In the genomic region with DNA sequence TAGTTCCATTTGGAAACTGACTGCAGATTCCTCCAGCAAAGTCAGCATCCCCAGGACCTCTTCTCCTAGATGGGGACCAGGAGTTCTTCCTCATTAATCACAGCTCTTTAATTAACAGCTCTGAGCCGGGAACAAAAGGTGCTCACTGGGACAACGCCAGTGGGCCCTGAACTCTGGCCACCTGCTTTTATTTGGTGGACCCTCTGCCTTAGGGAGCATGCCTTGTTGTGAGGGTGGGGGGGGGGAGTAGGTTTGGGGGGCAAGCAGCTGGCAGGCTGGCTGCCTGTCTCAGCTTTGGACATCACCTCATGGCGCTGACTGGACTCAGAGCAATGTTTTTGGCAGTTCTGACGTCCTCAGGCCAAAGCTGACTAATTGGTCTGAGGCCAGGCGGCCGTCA, we compare ENCODE assay signal across 26 mouse cellular contexts.
DNase-seq lines count a peak whose midpoint lies in the region; ATAC-seq lines count a peak whose summit lies in the region.
"Had no signal": no experiment of that assay in that cellular context is flagged by ENCODE, and none has a peak within 500 bp of the region (broad histone marks: within the 10 kb centered on the region; RNA-seq: fewer than 3 reads in every experiment).

No protein-coding gene starts in this region.

- H3K27ac ChIP-seq in hindbrain, embryonic 10.5 days = 0 out of 2 replicates have a peak overlapping the region, but pooled peaks have one; percentile 23
- H3K27ac ChIP-seq in hindbrain, embryonic 13.5 days = no peak overlapping the region
- H3K27ac ChIP-seq in neural tube, embryonic 11.5 days (ENCODE audit: low read depth, low read length) = no peak overlapping the region
- H3K27ac ChIP-seq: embryonic facial prominence, embryonic 13.5 days; limb, embryonic 13.5 days; lung, embryonic 15.5 days; midbrain, embryonic 12.5 days had no signal

- DNase-seq in embryo, embryonic 11 days = peak; percentile 4
- no peak for DNase-seq in embryo, embryonic 9.5 days (ENCODE audit: extremely low spot score)
- peak; percentile 5 for DNase-seq in hindbrain, embryonic 10.5 days (ENCODE audit: low spot score)
- DNase-seq in neural tube, embryonic 11.5 days (ENCODE audit: low spot score) = peak; percentile 17
- DNase-seq in neural tube, embryonic 10.5 days (ENCODE audit: extremely low spot score, low spot score) = no peak
- peak; percentile 32 for DNase-seq in retina, embryonic 14.5 days (ENCODE audit: low spot score)
- DNase-seq: adrenal gland, postnatal 14 days; cerebellum, adult 11-12 months; gastrocnemius, postnatal 14 days; heart, adult 18-20 months; heart, postnatal 36 days; kidney, adult 11 months; kidney, postnatal 14 days; layer of hippocampus, adult 9-11 months; right cerebral cortex, postnatal 14 days; thymus, postnatal 4 days had no signal

- H3K9ac ChIP-seq in hindbrain, embryonic 13.5 days = no peak overlapping the region
- H3K9ac ChIP-seq in neural tube, embryonic 11.5 days (ENCODE audit: low read length) = no peak overlapping the region
- H3K9ac ChIP-seq: embryonic facial prominence, embryonic 13.5 days; limb, embryonic 13.5 days; lung, embryonic 15.5 days; midbrain, embryonic 12.5 days had no signal

- no peak for ATAC-seq in hindbrain, embryonic 13.5 days (ENCODE audit: low FRiP score)
- no peak for ATAC-seq in neural tube, embryonic 11.5 days (ENCODE audit: insufficient read depth, low FRiP score, low TSS enrichment)
- ATAC-seq in megakaryocyte-erythroid progenitor cell, adult 5-6 weeks (replicated peaks; ENCODE audit: low FRiP score, low TSS enrichment, poor library complexity, severe bottlenecking) = no peak
- ATAC-seq: inflammation-experienced regulatory T-cells, adult 6 months; Patski had no signal

- H3K27me3 ChIP-seq in hindbrain, embryonic 10.5 days (ENCODE audit: insufficient read depth, poor library complexity, severe bottlenecking) = no peaks in the 10 kb centered on the region
- no peaks in the 10 kb centered on the region for H3K27me3 ChIP-seq in hindbrain, embryonic 13.5 days
- no peaks in the 10 kb centered on the region for H3K27me3 ChIP-seq in neural tube, embryonic 11.5 days (ENCODE audit: control insufficient read depth, insufficient read depth, low read length)
- H3K27me3 ChIP-seq: embryonic facial prominence, embryonic 13.5 days; limb, embryonic 13.5 days; lung, embryonic 15.5 days; midbrain, embryonic 12.5 days; Patski had no signal

- H3K4me1 ChIP-seq in hindbrain, embryonic 10.5 days (replicated peaks) = peaks cover 16% of the 10 kb centered on the region
- peaks cover 10% of the 10 kb centered on the region; the same call in 1 of the 2 replicates for H3K4me1 ChIP-seq in hindbrain, embryonic 13.5 days (replicated peaks)
- H3K4me1 ChIP-seq in neural tube, embryonic 11.5 days (ENCODE audit: control insufficient read depth, insufficient read depth, low read length) = no peaks in the 10 kb centered on the region
- H3K4me1 ChIP-seq: embryonic facial prominence, embryonic 13.5 days; limb, embryonic 13.5 days; lung, embryonic 15.5 days had no signal

- no peaks in the 10 kb centered on the region for H3K9me3 ChIP-seq in hindbrain, embryonic 10.5 days
- no peaks in the 10 kb centered on the region for H3K9me3 ChIP-seq in hindbrain, embryonic 13.5 days
- no peaks in the 10 kb centered on the region for H3K9me3 ChIP-seq in neural tube, embryonic 11.5 days (ENCODE audit: control insufficient read depth, low read length)
- H3K9me3 ChIP-seq: embryonic facial prominence, embryonic 13.5 days; limb, embryonic 13.5 days; lung, embryonic 15.5 days; midbrain, embryonic 12.5 days had no signal

- H3K36me3 ChIP-seq in hindbrain, embryonic 10.5 days = no peaks in the 10 kb centered on the region
- H3K36me3 ChIP-seq in hindbrain, embryonic 13.5 days = no peaks in the 10 kb centered on the region
- no peaks in the 10 kb centered on the region for H3K36me3 ChIP-seq in neural tube, embryonic 11.5 days (ENCODE audit: control insufficient read depth, insufficient read depth, low read length)
- H3K36me3 ChIP-seq: embryonic facial prominence, embryonic 13.5 days; limb, embryonic 13.5 days; lung, embryonic 15.5 days; midbrain, embryonic 12.5 days had no signal

- no peak overlapping the region for H3K4me2 ChIP-seq in hindbrain, embryonic 13.5 days
- no peak overlapping the region for H3K4me2 ChIP-seq in neural tube, embryonic 11.5 days (ENCODE audit: low read depth)
- H3K4me2 ChIP-seq: embryonic facial prominence, embryonic 13.5 days; heart, embryonic 11.5 days; limb, embryonic 13.5 days; liver, embryonic 11.5 days; lung, embryonic 15.5 days; midbrain, embryonic 12.5 days had no signal

- H3K4me3 ChIP-seq in hindbrain, embryonic 10.5 days = no peak overlapping the region
- no peak overlapping the region for H3K4me3 ChIP-seq in hindbrain, embryonic 13.5 days
- H3K4me3 ChIP-seq in neural tube, embryonic 11.5 days (ENCODE audit: low read depth, low read length) = no peak overlapping the region
- H3K4me3 ChIP-seq: embryonic facial prominence, embryonic 13.5 days; limb, embryonic 13.5 days; lung, embryonic 15.5 days; midbrain, embryonic 12.5 days had no signal

- WGBS in hindbrain, embryonic 10.5 days = 43% methylated on average over 6 of the region's 6 CpGs
- WGBS in hindbrain, embryonic 13.5 days = 26% methylated on average over 6 of the region's 6 CpGs
- WGBS in neural tube, embryonic 11.5 days = 39% methylated on average over 6 of the region's 6 CpGs

Comparison
In these comparisons a context has a peak if more than half of its experiments do, and no peak if none do; other contexts are left out.
1. DNase-seq: peak in embryo, embryonic 11 days (single experiment), hindbrain, embryonic 10.5 days (single experiment), neural tube, embryonic 11.5 days (single experiment) and retina, embryonic 14.5 days (single experiment); none in embryo, embryonic 9.5 days (single experiment) and neural tube, embryonic 10.5 days (single experiment).